Mouse (Mus musculus) ovary, postnatal 10 days (tissue): ENCODE results near the gene Gm13083.
"Not testable (repeated sequence)": the region's sequence is repeated elsewhere in the genome, so short reads cannot be mapped to it uniquely, and the experiment has no call there.

Source experiments
- DNase-seq: peaks from one replicate; pipeline ENCODE4 v3.0.0; 2022; ENCODE audit warnings: low spot score

Gene Gm13083

GRCm38 (mm10) chr4:143614703-143615102, at the start of gene Gm13083:
Gene Gm13083, plus strand, starts transcription at chr4:143615003.
- not testable (repeated sequence) for DNase-seq

- not testable (repeated sequence) for DNase-seq
These were observed 2.9 kb upstream of the Gm13083 start for GRCm38 (mm10) chr4:143611927-143612326.

- DNase-seq: not testable (repeated sequence)
These were observed 3.3 kb downstream of the Gm13083 start for GRCm38 (mm10) chr4:143618101-143618500.

- DNase-seq: not testable (repeated sequence)
These were observed 42.3 kb downstream of the Gm13083 start, which contains the start of gene Gm13088 for GRCm38 (mm10) chr4:143657146-143657545. Gene Gm13088, minus strand, starts transcription at chr4:143657246.
